Mouse (Mus musculus) erythroblast, embryonic 14.5 days (primary cell): ENCODE measurements around the gene Surf1. TPM values are rescaled to one million over a fixed set of nuclear protein-coding genes. Genes with fewer than 3 reads are reported as not detected.

Source experiments
- H3K27me3 ChIP-seq: 2 replicates; pipeline ENCODE4 v1.6.1; 2012; ENCODE audit warnings: inconsistent platforms; ENCODE audit not compliant: control insufficient read depth
- H3K36me3 ChIP-seq: 2 replicates; pipeline ENCODE4 v1.6.1; 2012; ENCODE audit warnings: mild to moderate bottlenecking, inconsistent platforms; ENCODE audit not compliant: control insufficient read depth
- H3K4me1 ChIP-seq: 2 replicates; pipeline ENCODE4 v1.6.1; 2012; ENCODE audit warnings: inconsistent platforms; ENCODE audit not compliant: control insufficient read depth
- H3K4me3 ChIP-seq: replicated peaks from 2 replicates; pipeline ENCODE3; 2012; ENCODE audit warnings: moderate library complexity, mild to moderate bottlenecking, inconsistent platforms
- H3K9me3 ChIP-seq: 2 replicates; pipeline ENCODE4 v1.6.1; 2012; ENCODE audit warnings: low read length, inconsistent platforms, mixed read lengths; ENCODE audit not compliant: control insufficient read depth
- GATA1 ChIP-seq: IDR thresholded peaks from 2 replicates; pipeline ENCODE4 v1.6.1; 2012; ENCODE audit warnings: low read length, inconsistent platforms, mixed read lengths
- TAL1 ChIP-seq: IDR thresholded peaks from 3 replicates; pipeline ENCODE4 v1.6.1; 2012; ENCODE audit warnings: low read length, inconsistent platforms, mixed read lengths
- polyA plus RNA-seq: library from polyadenylated mRNA; stranded (reverse); fragments of >175 nt; gene quantifications from 2 replicates; pipeline ENCODE4 v1.2.3, GENCODE M21; 2012

Gene Surf1
- polyA plus RNA-seq, 1 experiment: 1.7 TPM

DNA sequence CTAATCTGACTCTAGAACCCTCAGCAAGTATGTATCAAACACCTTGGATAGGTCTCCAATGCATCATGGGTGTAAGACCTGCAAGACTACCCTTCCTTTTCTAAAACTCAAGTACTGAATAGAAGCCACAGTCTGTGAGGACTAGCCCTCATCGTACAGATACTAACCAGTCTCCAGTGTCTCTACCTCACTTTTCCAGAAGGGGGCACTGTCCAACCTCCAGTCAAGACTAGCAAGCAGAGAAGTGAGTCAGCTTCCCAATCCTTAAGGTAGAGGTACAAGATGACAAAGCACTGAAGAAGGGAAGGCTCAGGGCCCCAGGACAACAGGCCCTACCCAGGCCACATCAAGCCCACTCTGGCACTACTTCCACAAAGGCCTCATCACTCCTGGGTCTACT lies 14.1 kb upstream of the Surf1 start:
- Histone ChIP-seq H3K4me3 (no peak overlapping the region), H3K4me1 (peaks cover 53% of the 10 kb centered on the region), H3K27me3 (no peaks in the 10 kb centered on the region), H3K36me3 (peaks cover 63% of the 10 kb centered on the region), H3K9me3 (no peaks in the 10 kb centered on the region)
- TF ChIP-seq TAL1 (no peak), GATA1 (no peak)

GRCm38 (mm10) chr2:26927745-26928476 lies 11.6 kb upstream of the Surf1 start:
- H3K27me3 ChIP-seq: no peaks in the 10 kb centered on the region
- H3K4me3 ChIP-seq: no peak overlapping the region
- peaks cover 88% of the 10 kb centered on the region for H3K36me3 ChIP-seq
- H3K9me3 ChIP-seq: no peaks in the 10 kb centered on the region
- H3K4me1 ChIP-seq: peaks cover 36% of the 10 kb centered on the region
- no peak for TF ChIP-seq GATA1
- no peak for TF ChIP-seq TAL1

DNA sequence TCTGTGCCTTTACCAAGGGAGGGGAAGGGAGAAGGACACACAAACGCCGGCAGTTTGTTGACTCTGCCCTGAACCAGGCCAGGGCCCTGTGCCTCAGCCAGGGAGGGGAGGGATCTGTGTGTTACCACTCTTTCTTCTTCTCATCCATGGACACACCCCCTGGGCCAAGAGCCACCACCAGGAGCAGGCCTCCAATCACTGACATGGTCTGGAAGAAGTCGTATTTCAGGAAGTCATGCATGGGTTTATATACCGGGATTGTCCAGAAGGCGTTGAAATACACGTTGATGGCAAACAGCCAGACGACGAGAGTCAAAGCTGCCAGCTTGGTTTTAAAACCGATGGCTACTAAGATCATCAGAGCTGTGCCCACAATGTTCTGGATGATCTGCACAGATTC lies 5.5 kb upstream of the Surf1 start:
- Histone ChIP-seq H3K4me1 (peaks cover 22% of the 10 kb centered on the region), H3K9me3 (no peaks in the 10 kb centered on the region), H3K4me3 (no peak overlapping the region), H3K36me3 (peaks cover 97% of the 10 kb centered on the region), H3K27me3 (no peaks in the 10 kb centered on the region)
- TF ChIP-seq TAL1: no peak
- TF ChIP-seq GATA1: no peak

DNA sequence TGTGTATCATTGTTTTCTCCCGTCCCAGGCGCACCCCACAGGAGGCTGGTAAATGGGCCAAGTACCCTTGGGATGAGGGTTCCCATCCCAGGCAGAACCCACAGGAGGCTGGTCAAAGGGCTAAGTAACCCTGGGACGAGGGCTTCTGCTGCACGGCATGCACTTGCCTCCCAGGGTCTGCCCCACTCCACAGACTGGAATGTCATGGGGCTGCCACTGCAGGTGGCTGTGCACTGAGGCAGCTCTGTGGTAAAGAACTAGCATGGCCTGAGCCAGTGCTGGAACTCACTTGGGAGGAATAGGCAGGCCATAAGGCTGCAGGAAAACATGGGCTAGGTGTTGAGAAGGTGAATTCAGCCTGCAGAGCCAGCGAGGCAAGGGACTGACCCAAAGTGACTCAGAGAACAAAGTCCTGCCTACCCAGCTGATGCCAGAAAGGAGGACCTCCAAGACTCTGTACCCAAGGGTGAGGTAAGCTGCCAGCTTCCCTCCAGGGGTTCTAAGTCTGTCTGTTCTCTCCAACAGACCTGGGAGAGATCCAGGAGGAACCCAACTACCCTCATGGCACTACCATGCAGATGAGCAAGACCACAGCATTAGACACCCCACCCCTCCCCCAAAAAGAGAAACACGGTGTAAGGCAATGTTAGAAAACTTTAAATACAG lies 4.0 kb upstream of the Surf1 start:
- Histone ChIP-seq H3K4me3 (no peak overlapping the region), H3K9me3 (no peaks in the 10 kb centered on the region), H3K27me3 (no peaks in the 10 kb centered on the region), H3K36me3 (peaks cover 83% of the 10 kb centered on the region), H3K4me1 (peaks cover 36% of the 10 kb centered on the region)
- no peak for TF ChIP-seq GATA1
- no peak for TF ChIP-seq TAL1

GRCm38 (mm10) chr2:26919684-26920083 lies 3.4 kb upstream of the Surf1 start:
- TF ChIP-seq TAL1: no peak
- TF ChIP-seq GATA1: no peak
- Histone ChIP-seq H3K36me3 (peaks cover 82% of the 10 kb centered on the region), H3K27me3 (no peaks in the 10 kb centered on the region), H3K4me3 (no peak overlapping the region), H3K9me3 (no peaks in the 10 kb centered on the region), H3K4me1 (peaks cover 43% of the 10 kb centered on the region)

DNA sequence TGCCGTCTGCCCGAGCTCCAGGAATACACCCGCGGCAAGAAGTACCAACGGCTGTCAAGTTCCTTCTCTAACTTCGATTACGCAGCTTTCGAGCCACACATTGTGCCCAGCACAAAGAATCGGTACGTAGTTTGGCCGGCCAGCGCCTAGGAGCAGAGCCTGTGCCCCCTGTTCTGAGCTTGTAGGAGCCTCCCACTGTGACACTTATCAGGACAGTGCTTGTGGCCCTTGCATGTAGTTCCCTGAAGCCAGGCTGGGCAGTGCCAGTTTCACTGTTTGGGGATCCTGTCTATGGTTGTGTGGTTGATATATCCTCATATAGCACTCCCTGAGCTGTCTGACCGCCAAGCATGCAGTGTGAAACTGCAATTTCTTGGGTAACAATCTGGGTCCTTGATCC lies 408 bp upstream of the Surf1 start:
- peaks cover 70% of the 10 kb centered on the region for H3K4me1 ChIP-seq
- H3K36me3 ChIP-seq: peaks cover 82% of the 10 kb centered on the region

DNA sequence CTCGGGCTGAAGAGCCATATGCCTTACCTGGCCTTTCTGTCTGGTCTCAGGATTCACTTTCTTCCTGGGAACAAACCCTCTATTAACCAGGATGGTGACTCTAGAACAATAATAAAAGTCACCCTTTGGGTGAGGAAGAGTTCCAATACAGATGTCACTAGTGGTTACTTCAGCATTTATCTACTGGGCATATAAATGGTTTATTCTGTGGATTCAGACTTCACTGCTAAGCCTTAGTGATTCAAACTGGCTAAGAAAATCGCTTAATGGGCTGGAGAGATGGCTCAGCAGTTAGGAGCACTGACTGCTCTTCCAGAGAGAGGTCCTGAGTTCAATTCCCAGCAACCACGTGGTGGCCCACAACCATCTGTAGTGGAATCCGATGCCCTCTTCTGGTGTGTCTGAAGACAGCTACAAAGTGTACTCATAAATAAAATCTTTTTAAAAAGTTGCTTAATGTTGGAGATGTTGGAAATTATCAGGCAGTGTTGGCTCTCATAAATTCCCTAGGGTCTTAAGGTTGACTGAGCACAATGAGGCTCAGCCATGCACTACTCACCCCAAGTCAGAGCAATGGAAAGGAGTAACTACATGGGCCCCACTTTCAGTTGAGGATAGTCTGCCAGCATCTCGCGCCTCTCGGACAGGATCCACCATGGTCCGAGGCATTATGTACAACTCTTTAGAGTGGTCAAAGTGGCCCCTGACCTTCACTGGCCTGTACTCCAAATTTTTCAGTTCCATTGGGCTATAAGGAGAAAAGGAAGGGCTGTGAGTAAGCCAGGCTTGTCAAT lies 2.0 kb downstream of the Surf1 start:
- TF ChIP-seq GATA1 (no peak), TAL1 (no peak)
- Histone ChIP-seq H3K9me3 (no peaks in the 10 kb centered on the region), H3K4me3 (peak overlapping the region; percentile 17), H3K4me1 (peaks cover 84% of the 10 kb centered on the region), H3K36me3 (peaks cover 67% of the 10 kb centered on the region), H3K27me3 (no peaks in the 10 kb centered on the region)

More for the DNA sequence above, 408 bp upstream of the Surf1 start:
- H3K9me3 ChIP-seq: no peaks in the 10 kb centered on the region
- TF ChIP-seq GATA1: no peak
- TF ChIP-seq TAL1: no peak
- no peaks in the 10 kb centered on the region for H3K27me3 ChIP-seq
- H3K4me3 ChIP-seq: peak overlapping the region; percentile 80

DNA sequence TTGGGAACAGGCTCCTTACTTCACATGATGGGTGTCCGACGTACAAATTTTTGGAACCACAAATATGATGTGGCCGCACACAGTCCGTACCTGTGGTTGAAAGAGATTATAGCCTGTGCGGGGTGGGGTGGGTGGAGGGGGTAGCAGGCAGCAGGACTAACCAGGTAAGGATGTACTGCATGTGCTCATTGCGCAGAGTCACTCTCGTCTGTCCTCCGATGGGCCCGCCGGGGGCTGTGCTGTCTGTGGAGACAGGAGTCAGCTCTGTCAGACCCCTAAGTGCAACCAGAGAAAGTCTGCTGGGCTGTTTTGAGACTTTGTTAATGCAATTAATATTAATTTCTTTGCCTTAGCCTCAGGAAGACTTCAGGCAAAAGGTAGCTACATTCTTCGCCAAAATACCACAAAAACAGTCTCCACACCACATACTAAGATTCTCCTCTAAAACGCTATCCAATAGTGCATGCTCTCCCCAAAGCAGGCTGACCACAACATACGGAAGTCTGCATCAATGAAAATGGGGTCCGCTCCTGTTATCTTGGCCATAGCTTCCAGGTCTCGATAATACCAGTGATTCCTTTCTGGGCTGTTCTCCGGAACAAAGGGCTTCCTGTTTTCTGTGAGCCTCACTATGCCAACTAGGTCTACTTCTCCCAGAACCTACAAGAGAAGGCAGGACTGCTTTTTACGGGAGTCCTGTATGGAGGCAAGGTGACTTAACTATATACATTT lies 2.7 kb downstream of the Surf1 start:
- H3K4me1 ChIP-seq: peaks cover 87% of the 10 kb centered on the region
- TF ChIP-seq TAL1 (no peak), GATA1 (no peak)
- H3K9me3 ChIP-seq: no peaks in the 10 kb centered on the region
- H3K4me3 ChIP-seq: peak overlapping the region; percentile 23
- peaks cover 65% of the 10 kb centered on the region for H3K36me3 ChIP-seq
- no peaks in the 10 kb centered on the region for H3K27me3 ChIP-seq
